Mouse (Mus musculus): Measurements from ENCODE around the gene Suv39h2.

- TF ChIP-seq POLR2A (IDR thresholded peaks at IDR 0.05; ENCODE audit: control insufficient read depth in 1 of 2, insufficient read depth in 1 of 2, low read depth in 1 of 2, low read length in 2 of 2, poor library complexity in 1 of 2) (no peak), POLR2AphosphoS5 (IDR thresholded peaks at IDR 0.05; ENCODE audit: borderline replicate concordance, low read depth, low read length) (no peak)
Observed at GRCm38 (mm10) chr2:3500886-3501285, 26.1 kb upstream of the Suv39h2 start.
